Mouse (Mus musculus): ENCODE measurements around the gene Fcor.

- TF ChIP-seq POLR2A (IDR thresholded peaks at IDR 0.05; ENCODE audit: borderline replicate concordance, extremely low read depth, insufficient read depth, insufficient read length, poor library complexity, severe bottlenecking) (no peak), CTCF (IDR thresholded peaks at IDR 0.05; ENCODE audit: borderline replicate concordance, extremely low read depth, insufficient read depth, insufficient read length) (no peak)
Measured at GRCm38 (mm10) chr8:3660889-3661288, 11.3 kb downstream of the Fcor start.

Data from brain, embryonic 14.5 days (tissue).